Mouse (Mus musculus) adipocyte (in vitro differentiated cells): ENCODE measurements at regions not wholly inside any gene's neighbourhood (a gene's known extent, or its start where the extent isn't known, plus 50 kb on each side); places are given as distances from the start of the nearest gene placed in this dataset.

Experiments
- DNase-seq: peaks from one replicate; pipeline ENCODE4 v3.0.0-alpha.2; 2016; ENCODE audit warnings: low spot score

DNA sequence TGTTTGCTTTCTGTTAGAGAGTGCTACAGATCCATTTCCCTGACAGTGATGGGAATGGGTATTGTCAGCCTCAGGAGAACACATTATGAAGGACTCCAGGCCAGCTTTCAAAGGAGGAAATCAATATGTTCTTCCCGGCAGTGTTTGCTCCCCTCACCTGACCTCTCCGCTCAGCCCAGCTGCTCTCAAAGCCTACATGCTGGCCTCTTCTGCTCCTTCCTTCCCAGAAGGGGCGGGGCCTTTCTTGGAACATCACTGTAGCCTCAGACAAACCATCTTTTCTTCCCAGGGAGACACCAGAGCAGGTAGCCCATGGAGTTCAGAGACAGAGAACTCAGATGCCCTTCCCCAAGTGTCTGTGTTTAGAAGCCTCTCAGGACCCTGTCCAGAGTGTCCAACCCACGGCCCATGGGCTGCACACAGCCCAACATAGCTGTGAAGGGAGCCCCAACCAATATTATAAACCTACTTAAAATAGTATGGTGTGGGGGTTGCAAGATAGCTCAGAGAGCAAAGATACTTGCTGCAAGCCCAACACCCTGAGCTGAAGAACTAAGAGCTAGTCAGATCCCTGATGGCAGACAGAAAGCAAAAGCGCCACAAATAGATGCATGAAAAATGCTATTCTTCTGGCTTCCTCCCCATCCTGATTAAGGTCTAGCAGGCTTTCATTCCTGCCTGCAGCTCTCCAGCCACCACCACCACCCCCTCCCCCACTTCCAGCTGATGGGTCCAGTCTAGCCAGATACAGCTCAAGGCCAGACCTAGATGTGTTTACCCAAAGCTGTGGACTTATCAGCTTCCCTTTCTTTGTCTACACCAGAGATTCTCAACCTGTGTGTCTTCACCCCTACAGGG lies 141.8 kb upstream of the Hs6st1 start:
- DNase-seq: no peak

- no peak for DNase-seq
Measured at GRCm38 (mm10) chr1:35927049-35927415, 141.2 kb upstream of the Hs6st1 start.

- DNase-seq: no peak
Measured at GRCm38 (mm10) chr1:35930351-35930750, 137.8 kb upstream of the Hs6st1 start.

GRCm38 (mm10) chr1:35931056-35931455 lies 137.1 kb upstream of the Hs6st1 start:
- DNase-seq: no peak

DNA sequence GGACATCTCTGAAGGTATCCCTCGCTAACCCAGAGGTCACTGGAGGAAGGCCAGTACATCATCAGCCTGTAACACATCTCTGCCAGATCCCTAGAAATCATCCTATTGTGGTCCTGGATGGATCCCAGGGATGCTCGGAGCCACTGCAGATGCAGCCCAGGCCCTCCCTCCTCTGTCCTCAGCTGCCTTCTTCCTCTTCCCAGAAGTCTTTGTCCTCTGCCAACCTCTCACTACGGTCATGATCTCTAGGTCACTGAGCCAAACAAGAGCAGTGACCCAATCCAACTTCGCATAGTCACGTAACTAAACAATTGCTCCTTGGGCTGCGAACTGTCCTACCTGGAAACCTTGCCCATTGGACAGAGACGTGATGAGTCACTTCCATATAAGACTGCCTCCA lies 134.7 kb upstream of the Hs6st1 start:
- no peak for DNase-seq

DNA sequence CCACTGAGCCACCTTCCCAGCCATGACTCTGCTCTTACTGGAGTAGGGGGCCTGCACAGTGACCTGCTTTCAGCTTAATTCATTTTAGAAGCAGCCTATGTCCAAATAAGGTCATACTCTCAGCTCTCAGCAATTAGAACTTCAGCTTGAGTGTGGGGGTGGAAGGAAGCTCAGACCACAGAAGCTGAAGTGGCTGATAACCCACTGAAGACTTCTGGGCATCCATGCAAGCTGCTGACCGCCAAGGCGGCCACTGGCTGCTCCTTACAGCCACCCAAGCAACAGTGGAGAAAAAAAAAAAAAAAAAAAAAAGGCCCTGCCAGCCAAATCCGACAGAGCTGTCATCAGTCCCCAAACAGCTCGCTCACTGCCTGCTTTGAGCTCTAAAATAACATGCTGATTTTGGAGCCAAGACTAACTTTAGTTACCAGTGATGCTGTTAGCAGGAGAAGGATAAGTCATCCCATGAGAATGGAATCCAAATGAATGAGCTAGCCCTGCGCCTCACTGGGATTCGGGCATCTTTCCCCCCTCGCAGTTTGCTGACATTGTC lies 133.0 kb upstream of the Hs6st1 start:
- peak; percentile 60 for DNase-seq

DNA sequence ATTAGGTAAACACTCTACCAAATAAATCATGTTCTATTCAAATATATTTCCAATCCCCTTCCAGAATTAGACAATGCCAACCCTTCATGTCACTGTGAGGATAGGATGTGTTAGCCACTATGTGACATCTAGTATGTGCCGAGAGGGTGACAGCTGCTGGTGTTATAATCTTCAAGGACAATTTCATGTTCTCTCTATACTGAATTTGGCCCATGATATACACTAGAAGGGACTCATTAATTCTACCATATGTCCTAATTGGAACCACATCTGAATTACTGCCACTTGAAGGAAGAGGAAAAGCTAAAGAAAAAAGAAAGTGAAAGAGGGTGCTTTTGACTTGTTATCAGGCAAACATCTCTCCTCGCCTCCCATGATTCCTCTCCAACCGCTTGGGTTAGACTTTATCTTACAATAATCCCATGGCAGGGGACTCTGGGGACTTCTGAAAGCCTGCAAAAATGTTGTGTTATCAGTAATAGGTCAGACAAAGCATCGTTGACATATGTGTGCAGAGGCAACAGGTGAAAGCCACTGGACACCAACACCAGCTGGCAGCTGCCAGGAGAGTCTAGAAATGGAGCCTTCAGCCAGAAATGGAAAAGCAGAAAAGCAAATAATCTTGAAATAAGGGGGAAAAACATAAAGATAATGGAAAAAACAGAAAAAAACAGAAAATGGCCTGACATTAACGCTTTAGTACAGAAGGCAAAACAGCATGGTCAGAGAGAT lies 131.7 kb upstream of the Hs6st1 start:
- no peak for DNase-seq

- no peak for DNase-seq
Measured at GRCm38 (mm10) chr1:35940236-35940635, 128.0 kb upstream of the Hs6st1 start.

DNA sequence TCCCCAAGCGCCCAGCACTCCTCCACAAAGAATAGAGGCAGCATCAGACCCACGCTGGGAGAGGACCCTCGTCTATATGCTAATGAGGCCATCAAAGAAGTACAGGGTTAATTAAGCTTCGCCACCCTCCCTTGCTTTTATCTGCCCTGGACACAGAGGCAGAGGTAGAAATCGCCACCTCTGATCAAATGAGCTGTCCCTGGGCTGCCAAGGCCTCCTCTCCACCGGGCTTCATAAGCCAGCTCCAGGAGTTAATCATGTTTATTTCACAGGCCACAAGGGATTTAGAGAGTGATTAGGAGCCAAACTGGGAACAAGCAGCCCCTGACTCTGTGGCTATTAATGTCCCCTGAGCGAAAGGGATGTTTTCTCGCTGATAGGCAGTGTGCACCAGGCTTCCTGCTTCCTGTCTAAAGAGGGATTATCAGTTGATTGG lies 126.5 kb upstream of the Hs6st1 start:
- no peak for DNase-seq

- no peak for DNase-seq
Measured at GRCm38 (mm10) chr1:35942222-35942621, 126.0 kb upstream of the Hs6st1 start.

DNA sequence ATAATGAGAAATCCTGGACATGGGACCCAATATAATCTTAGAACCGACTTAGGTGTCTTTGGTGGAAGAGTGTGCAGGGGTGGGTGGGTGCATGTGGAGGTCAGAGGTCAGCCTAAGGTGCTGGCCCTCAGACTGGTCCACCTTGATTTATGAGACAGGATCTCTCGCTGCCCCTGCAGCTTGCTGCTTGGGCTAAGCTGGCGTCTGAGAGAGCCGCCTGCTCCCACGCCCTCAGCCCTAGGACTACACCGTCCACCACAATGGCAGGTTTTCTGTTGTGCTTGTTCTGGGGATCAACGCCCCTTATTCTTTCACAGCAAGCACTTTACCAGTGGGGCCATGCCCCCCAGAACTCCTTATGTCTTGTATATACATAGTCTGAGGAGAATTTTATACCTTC lies 124.4 kb upstream of the Hs6st1 start:
- no peak for DNase-seq

GRCm38 (mm10) chr1:35944376-35944775 lies 123.8 kb upstream of the Hs6st1 start:
- DNase-seq: no peak

DNA sequence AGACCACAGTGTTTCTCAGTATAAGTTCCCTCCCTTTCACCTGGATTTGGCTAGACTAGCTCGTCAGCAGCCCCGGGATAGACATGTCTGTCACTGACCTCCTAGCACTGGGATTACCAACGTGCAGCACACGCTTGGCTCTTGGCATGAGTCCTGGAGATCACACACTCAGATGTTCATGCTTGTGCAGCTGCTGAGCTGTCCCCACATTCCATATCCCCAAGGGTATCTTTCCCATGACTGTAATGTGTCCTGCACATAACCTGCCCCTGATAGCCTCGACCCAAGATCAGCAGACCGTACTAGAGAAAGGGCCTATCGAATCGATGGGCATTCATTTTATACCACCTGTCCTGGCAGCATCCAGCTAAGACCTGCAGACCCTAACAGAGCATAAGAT lies 123.4 kb upstream of the Hs6st1 start:
- DNase-seq: no peak

GRCm38 (mm10) chr1:35945596-35945995 lies 122.6 kb upstream of the Hs6st1 start:
- no peak for DNase-seq

DNA sequence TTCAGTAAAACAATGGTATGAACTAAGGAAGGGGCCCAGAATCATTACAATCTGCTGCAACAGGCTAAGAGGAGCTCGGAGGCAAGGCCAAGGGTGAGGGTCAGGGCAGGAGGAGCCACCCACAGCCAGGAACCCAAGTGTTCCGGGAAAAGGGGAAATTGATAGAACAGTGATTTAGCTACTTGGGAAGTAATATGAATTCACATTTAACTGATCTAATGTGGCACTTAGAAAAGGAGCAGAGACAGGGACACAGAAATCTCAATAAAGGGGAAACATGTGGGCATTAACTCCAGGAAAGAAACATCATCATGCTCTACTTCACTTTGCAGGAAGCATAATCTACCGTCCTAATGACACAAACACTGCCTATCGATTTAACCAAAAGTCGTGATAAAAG lies 120.1 kb upstream of the Hs6st1 start:
- DNase-seq: no peak

GRCm38 (mm10) chr1:35951082-35951481 lies 117.1 kb upstream of the Hs6st1 start:
- no peak for DNase-seq

DNA sequence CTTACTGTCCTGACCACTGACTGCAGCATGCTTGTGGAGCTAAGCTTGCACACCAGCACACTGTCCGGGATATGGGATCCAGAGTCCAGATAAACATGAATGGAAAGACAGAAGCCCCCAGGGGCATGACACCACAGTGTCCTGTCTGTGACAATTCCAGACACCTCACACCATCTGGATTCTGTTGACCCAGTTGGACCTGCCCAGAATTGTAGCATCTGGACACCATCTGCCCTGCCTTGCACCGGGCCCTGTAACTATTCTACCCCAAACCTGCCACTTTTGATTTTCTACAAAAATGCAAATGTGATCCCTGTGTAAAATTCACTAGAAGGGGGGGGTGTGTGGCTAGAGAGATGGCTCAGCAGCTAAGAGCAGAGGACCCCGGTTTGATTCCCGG lies 114.5 kb upstream of the Hs6st1 start:
- DNase-seq: no peak

DNA sequence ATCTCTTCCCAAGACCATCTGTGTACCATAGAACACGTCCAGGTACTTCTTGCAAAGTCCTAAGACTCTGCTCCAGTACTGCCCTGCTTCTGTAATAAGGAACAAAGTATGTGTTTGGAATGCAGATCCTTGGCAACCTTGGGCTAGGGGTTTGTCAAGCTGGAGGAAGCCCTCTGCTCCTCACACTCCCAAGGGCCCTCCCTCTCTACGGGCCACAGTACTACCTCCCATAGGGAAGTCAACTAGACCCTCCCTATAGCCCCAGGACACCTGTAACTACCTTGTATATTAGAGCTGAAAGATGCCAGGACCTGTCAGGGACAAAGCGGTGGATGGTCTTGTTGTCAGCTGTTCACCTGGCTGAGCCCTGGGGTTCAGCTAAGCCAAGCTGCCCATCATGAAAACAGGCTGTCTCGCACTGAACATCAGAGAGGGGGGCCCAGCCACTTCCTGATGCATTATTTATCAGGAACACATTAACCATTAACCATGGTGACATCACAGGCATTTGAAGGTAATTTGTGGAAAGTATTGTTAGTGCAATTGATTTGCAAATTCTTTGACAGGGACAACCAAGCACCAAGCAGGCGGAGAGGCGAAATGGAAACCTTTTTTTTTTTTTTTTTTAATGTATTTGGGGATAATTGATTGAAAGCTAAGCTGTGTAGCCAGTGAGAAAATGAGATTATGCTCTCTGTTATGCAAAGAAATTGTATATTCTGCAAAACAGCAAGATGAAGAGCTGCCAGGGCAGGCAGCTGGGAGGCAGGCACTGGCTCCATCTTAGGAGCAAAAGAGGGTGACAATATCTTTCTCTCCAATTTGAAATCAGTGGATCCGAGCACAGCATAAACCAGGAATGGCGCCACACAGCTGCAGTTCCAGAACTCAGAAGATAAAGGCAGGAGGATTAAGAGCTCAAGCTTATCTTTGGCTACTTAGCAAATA lies 110.5 kb upstream of the Hs6st1 start:
- DNase-seq: no peak

DNA sequence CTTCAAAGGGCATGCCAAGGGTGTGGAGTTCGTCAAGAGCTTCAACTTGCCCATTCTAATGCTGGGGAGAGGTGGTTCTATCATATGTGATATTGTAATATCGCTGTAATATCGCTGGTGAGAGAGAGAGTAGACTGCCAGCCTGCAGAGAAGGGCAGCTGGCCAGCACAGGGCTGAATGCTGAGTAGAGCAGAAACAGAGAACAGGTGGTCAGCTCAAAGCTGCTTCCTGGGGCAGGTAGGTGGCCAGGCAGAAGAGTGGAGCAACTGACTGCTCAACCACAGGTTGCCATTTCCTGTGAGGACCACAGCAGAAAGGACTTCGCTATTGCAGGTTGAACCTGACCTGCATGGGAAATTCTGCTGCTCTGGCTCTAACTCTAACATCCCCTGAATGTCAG lies 108.5 kb upstream of the Hs6st1 start:
- DNase-seq: no peak

DNA sequence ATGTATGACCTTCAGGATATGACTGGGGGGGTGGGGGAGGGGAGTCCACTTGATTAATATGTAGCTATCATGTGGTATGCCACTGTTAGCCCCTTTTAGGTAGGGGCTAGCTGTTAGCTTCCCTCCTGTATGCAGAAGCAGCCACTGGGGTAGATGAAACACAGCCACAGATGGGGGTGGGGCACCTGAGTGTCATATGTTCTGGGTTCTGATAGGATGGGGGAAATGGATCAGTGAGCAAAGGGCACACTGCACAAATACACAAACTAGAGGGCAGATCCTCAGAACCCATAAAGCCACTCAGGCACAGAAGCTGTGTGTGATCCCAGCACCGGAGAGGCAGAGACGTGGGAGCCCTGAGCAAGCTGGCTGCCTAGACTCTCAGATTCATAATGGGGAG lies 107.4 kb upstream of the Hs6st1 start:
- DNase-seq: no peak

DNA sequence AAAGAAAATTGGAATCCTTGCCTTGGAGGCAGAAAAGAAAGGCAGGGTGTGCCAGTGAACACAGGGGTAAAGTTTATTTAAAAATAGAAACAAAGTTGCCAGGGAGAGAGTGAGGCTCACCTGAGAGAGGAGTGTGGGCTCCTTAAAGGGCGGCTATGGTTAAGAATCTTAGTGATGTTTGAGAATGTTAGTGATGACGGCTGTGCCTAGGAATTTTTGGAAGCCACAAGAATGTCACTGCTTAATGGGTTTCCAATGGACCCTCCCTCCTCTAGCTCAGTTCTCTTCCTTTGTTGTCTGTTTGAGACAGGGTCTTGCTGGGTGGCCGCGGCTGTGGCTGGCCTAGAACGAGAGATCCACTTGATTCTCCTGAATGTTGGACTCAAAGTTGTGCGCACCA lies 106.3 kb upstream of the Hs6st1 start:
- DNase-seq: no peak

- DNase-seq: no peak
Measured at GRCm38 (mm10) chr1:35968489-35968888, 99.7 kb upstream of the Hs6st1 start.
